Mouse (Mus musculus): ENCODE measurements around the gene Emilin1. TPM values are rescaled to one million over a fixed set of nuclear protein-coding genes. Genes with fewer than 3 reads are reported as not detected.
A peak's percentile ranks its signal among the peaks of the same experiment; 100 is the strongest.

Emilin1 gene
- polyA plus RNA-seq, 1 experiment from 2014 or later, result 245 TPM

GRCm38 (mm10) chr5:30889088-30889754, 24.0 kb upstream of the Emilin1 start:
- Histone ChIP-seq H3K27me3 (ENCODE audit: control insufficient read depth, insufficient read depth, low read length) (no peaks in the 10 kb centered on the region), H3K4me3 (replicated peaks; ENCODE audit: low read length) (peak overlapping the region; percentile 88), H3K27ac (ENCODE audit: low read length) (peak overlapping the region; percentile 92), H3K4me1 (ENCODE audit: control insufficient read depth, insufficient read depth, low read length) (peaks cover 10% of the 10 kb centered on the region), H3K36me3 (ENCODE audit: control insufficient read depth, insufficient read depth, low read length) (0 out of 2 replicates have a peak, but pooled peaks cover 4% of the 10 kb centered on the region), H3K4me2 (ENCODE audit: low read depth, low read length) (peak overlapping the region; percentile 89), H3K9ac (ENCODE audit: low read length) (peak overlapping the region; percentile 91), H3K9me3 (replicated peaks; ENCODE audit: control insufficient read depth, low read length) (no peaks in the 10 kb centered on the region)
- 1% methylated on average over 34 of the region's 42 CpGs for WGBS
- ATAC-seq (ENCODE audit: insufficient read depth, low FRiP score), result peak; percentile 15

- no peaks in the 10 kb centered on the region for H3K9me3 ChIP-seq (replicated peaks; ENCODE audit: control insufficient read depth, low read length)
- H3K4me1 ChIP-seq (ENCODE audit: control insufficient read depth, insufficient read depth, low read length), result peaks cover 10% of the 10 kb centered on the region
- peak overlapping the region; percentile 89 for H3K4me2 ChIP-seq (ENCODE audit: low read depth, low read length)
- H3K27ac ChIP-seq (ENCODE audit: low read length), result peak overlapping the region; percentile 92; the same call in 1 of the 2 replicates
- no peak for ATAC-seq (ENCODE audit: insufficient read depth, low FRiP score)
- H3K4me3 ChIP-seq (replicated peaks; ENCODE audit: low read length), result peak overlapping the region; percentile 88
- peaks cover 9% of the 10 kb centered on the region; the same call in 1 of the 2 replicates for H3K36me3 ChIP-seq (ENCODE audit: control insufficient read depth, insufficient read depth, low read length)
- peak overlapping the region; percentile 91; the same call in 1 of the 2 replicates for H3K9ac ChIP-seq (ENCODE audit: low read length)
- 43% methylated on average over 7 of the region's 7 CpGs for WGBS
- H3K27me3 ChIP-seq (ENCODE audit: control insufficient read depth, insufficient read depth, low read length), result no peaks in the 10 kb centered on the region
These were observed 22.8 kb upstream of the Emilin1 start for GRCm38 (mm10) chr5:30890375-30890774.

GRCm38 (mm10) chr5:30901860-30902259, 11.3 kb upstream of the Emilin1 start:
- ATAC-seq (ENCODE audit: insufficient read depth, low FRiP score), result no peak
- H3K36me3 ChIP-seq (ENCODE audit: control insufficient read depth, insufficient read depth, low read length), result no peaks in the 10 kb centered on the region
- no peak overlapping the region for H3K9ac ChIP-seq (ENCODE audit: low read length)
- H3K4me1 ChIP-seq (ENCODE audit: control insufficient read depth, insufficient read depth, low read length), result peaks cover 12% of the 10 kb centered on the region
- H3K9me3 ChIP-seq (replicated peaks; ENCODE audit: control insufficient read depth, low read length), result no peaks in the 10 kb centered on the region
- H3K27me3 ChIP-seq (ENCODE audit: control insufficient read depth, insufficient read depth, low read length), result no peaks in the 10 kb centered on the region
- no peak overlapping the region for H3K4me3 ChIP-seq (replicated peaks; ENCODE audit: low read length)
- 87% methylated on average over 5 of the region's 5 CpGs for WGBS
- H3K27ac ChIP-seq (ENCODE audit: low read length), result no peak overlapping the region
- no peak overlapping the region for H3K4me2 ChIP-seq (ENCODE audit: low read depth, low read length)

GRCm38 (mm10) chr5:30907413-30908059, 5.7 kb upstream of the Emilin1 start, which contains the start of gene Ost4:
TSS of gene Ost4 (minus strand) at chr5:30907788.
- no peaks in the 10 kb centered on the region for H3K9me3 ChIP-seq (replicated peaks; ENCODE audit: control insufficient read depth, low read length)
- H3K36me3 ChIP-seq (ENCODE audit: control insufficient read depth, insufficient read depth, low read length), result no peaks in the 10 kb centered on the region
- H3K4me2 ChIP-seq (ENCODE audit: low read depth, low read length), result peak within 1 kb of the TSS; percentile 99
- H3K4me3 ChIP-seq (replicated peaks; ENCODE audit: low read length), result peak within 1 kb of the TSS; percentile 56
- WGBS, result under 1% methylated on average over 55 of the region's 58 CpGs
- H3K4me1 ChIP-seq (ENCODE audit: control insufficient read depth, insufficient read depth, low read length), result peaks cover 41% of the 10 kb centered on the region
- peak; percentile 92 for ATAC-seq (ENCODE audit: insufficient read depth, low FRiP score)
- peak within 1 kb of the TSS; percentile 75 for H3K9ac ChIP-seq (ENCODE audit: low read length)
- no peaks in the 10 kb centered on the region for H3K27me3 ChIP-seq (ENCODE audit: control insufficient read depth, insufficient read depth, low read length)
- H3K27ac ChIP-seq (ENCODE audit: low read length), result peak within 1 kb of the TSS; percentile 98

DNA sequence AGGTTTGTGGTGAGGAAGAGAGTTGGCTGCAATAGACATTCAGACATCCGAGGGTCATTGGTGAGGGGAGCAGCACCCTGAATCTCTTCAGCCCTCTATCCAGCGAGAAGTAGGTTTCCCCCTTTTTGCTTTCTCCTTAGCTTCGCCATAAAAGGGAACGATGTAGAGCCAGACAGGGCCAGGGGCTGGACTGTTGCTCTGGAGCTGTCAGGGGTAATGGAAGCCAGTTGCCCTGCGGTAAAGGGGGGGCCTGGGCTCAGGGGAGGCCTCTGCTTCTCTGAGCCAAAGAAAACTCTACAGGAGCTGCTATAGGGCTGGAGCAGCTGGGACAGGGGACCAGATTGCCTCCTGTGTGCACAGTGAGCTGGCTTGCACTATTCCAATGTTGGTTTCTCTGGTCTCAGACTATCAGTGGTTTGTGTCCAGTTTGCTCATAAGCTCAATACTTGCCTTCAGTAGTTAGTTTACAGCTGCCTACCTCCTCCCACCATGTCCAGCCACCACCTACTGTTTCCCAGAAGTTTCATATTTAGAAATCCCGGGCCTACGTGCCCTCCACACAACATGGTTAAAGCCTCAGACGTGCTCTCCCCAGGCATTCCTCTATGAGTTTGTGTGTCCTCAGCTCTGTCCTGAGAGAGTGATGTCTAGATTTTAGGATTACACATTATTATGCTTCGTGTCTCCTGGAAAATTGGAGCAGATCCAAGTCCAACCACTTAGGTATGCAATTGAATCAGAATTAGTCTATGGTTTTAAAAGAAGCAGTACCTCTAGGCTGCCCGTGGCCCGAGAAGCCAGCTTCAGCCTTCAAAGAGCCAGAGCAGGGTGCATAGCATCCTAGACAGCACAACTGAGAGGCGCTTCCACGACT, 4.5 kb upstream of the Emilin1 start:
- WGBS, result 28% methylated on average over 13 of the region's 13 CpGs
- peak overlapping the region; percentile 98 for H3K27ac ChIP-seq (ENCODE audit: low read length)
- H3K9ac ChIP-seq (ENCODE audit: low read length), result peak overlapping the region; percentile 75
- peaks cover 46% of the 10 kb centered on the region for H3K4me1 ChIP-seq (ENCODE audit: control insufficient read depth, insufficient read depth, low read length)
- H3K4me2 ChIP-seq (ENCODE audit: low read depth, low read length), result peak overlapping the region; percentile 72
- peak overlapping the region; percentile 56 for H3K4me3 ChIP-seq (replicated peaks; ENCODE audit: low read length)
- no peaks in the 10 kb centered on the region for H3K27me3 ChIP-seq (ENCODE audit: control insufficient read depth, insufficient read depth, low read length)
- no peaks in the 10 kb centered on the region for H3K36me3 ChIP-seq (ENCODE audit: control insufficient read depth, insufficient read depth, low read length)
- ATAC-seq (ENCODE audit: insufficient read depth, low FRiP score), result peak; percentile 78
- no peaks in the 10 kb centered on the region for H3K9me3 ChIP-seq (replicated peaks; ENCODE audit: control insufficient read depth, low read length)

DNA sequence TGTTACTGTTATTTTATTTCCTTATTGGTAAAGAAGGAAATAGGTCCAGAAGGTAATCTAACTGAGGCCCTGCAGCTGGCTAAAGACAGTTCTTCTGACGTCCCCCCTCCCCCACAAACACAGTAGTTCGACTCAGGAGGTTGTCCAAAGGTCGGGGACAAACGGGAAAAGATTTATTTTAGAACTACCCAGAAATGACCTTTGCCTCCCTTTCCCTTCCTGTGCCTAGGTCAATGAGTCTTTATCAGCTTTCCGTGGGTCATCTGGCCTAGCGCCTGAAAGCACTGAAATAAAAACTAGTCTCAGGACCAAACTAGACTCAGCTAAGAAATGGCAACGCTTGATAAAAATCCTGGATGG, 3.9 kb upstream of the Emilin1 start:
- H3K4me1 ChIP-seq (ENCODE audit: control insufficient read depth, insufficient read depth, low read length), result peaks cover 46% of the 10 kb centered on the region
- WGBS, result 20% methylated on average over 7 of the region's 7 CpGs
- H3K36me3 ChIP-seq (ENCODE audit: control insufficient read depth, insufficient read depth, low read length), result no peaks in the 10 kb centered on the region
- no peak overlapping the region for H3K4me3 ChIP-seq (replicated peaks; ENCODE audit: low read length)
- H3K9ac ChIP-seq (ENCODE audit: low read length), result peak overlapping the region; percentile 75; the same call in 1 of the 2 replicates
- no peak for ATAC-seq (ENCODE audit: insufficient read depth, low FRiP score)
- H3K4me2 ChIP-seq (ENCODE audit: low read depth, low read length), result peak overlapping the region; percentile 72
- no peaks in the 10 kb centered on the region for H3K27me3 ChIP-seq (ENCODE audit: control insufficient read depth, insufficient read depth, low read length)
- peak overlapping the region; percentile 98 for H3K27ac ChIP-seq (ENCODE audit: low read length)
- H3K9me3 ChIP-seq (replicated peaks; ENCODE audit: control insufficient read depth, low read length), result no peaks in the 10 kb centered on the region

DNA sequence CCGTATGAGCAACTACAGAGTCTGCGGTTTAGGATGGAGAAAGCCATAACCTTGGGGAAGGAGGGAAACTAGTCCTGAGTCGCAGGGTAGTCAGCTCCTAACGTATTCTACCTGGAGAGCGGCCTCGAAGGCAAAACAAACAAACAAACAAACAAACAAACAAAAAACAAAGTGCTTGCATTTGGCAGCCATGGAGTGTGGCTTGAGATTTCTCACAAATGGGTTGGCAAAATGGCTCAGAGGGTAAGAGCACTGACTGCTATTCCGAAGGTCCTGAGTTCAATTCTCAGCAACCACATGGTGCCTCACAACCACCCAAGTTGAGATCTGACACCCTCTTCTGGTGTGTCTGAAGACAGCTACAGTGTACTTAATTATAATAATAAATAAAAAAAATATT, 3.3 kb upstream of the Emilin1 start:
- no peaks in the 10 kb centered on the region for H3K27me3 ChIP-seq (ENCODE audit: control insufficient read depth, insufficient read depth, low read length)
- no peak overlapping the region for H3K4me3 ChIP-seq (replicated peaks; ENCODE audit: low read length)
- WGBS, result 80% methylated on average over 7 of the region's 7 CpGs
- ATAC-seq (ENCODE audit: insufficient read depth, low FRiP score), result no peak
- peak overlapping the region; percentile 98 for H3K27ac ChIP-seq (ENCODE audit: low read length)
- no peaks in the 10 kb centered on the region for H3K36me3 ChIP-seq (ENCODE audit: control insufficient read depth, insufficient read depth, low read length)
- no peak overlapping the region for H3K4me2 ChIP-seq (ENCODE audit: low read depth, low read length)
- H3K4me1 ChIP-seq (ENCODE audit: control insufficient read depth, insufficient read depth, low read length), result peaks cover 46% of the 10 kb centered on the region
- no peak overlapping the region for H3K9ac ChIP-seq (ENCODE audit: low read length)
- no peaks in the 10 kb centered on the region for H3K9me3 ChIP-seq (replicated peaks; ENCODE audit: control insufficient read depth, low read length)

DNA sequence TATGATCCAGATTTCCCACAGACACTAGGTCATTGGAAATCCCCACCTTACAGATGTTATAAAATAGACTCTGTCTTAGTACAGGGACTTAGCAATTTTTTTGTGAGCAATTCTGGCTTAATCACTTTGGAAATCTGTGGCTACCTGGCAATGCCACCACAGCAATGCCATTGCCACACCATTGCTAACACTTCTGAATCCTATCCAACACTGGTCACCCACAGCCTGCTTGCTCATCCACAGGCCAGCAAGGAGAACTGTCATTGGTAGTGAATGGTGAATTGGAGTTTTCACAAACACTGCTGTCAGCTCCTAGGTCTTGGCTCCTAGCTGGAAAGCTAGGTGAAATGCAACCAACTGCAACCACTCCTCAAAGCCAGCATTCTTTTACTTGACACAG, 2.7 kb upstream of the Emilin1 start:
- Histone ChIP-seq H3K4me1 (ENCODE audit: control insufficient read depth, insufficient read depth, low read length) (peaks cover 43% of the 10 kb centered on the region), H3K4me2 (ENCODE audit: low read depth, low read length) (no peak overlapping the region), H3K36me3 (ENCODE audit: control insufficient read depth, insufficient read depth, low read length) (no peaks in the 10 kb centered on the region), H3K4me3 (replicated peaks; ENCODE audit: low read length) (no peak overlapping the region), H3K27ac (ENCODE audit: low read length) (peak overlapping the region; percentile 98), H3K27me3 (ENCODE audit: control insufficient read depth, insufficient read depth, low read length) (no peaks in the 10 kb centered on the region), H3K9me3 (replicated peaks; ENCODE audit: control insufficient read depth, low read length) (no peaks in the 10 kb centered on the region), H3K9ac (ENCODE audit: low read length) (no peak overlapping the region)
- ATAC-seq (ENCODE audit: insufficient read depth, low FRiP score), result no peak
